Mouse (Mus musculus) right cerebral cortex, postnatal 4 days (tissue): ENCODE measurements at regions not wholly inside any gene's neighbourhood (a gene's known extent, or its start where the extent isn't known, plus 50 kb on each side); places are given as distances from the start of the nearest gene placed in this dataset.
"Not testable (repeated sequence)": the region's sequence is repeated elsewhere in the genome, so short reads cannot be mapped to it uniquely, and the experiment has no call there.

Source experiments
- DNase-seq: peaks from one replicate; pipeline ENCODE4 v3.0.0-alpha.2; 2022

- not testable (repeated sequence) for DNase-seq
Observed at GRCm38 (mm10) chr2:95433996-95434395, 884.0 kb upstream of the Lrrc4c start.

GRCm38 (mm10) chr2:95440957-95441356 is 877.0 kb upstream of the Lrrc4c start:
- no peak for DNase-seq

- DNase-seq: no peak
Observed at GRCm38 (mm10) chr2:95443245-95443799, 874.6 kb upstream of the Lrrc4c start.

- DNase-seq: no peak
Observed at GRCm38 (mm10) chr2:95448897-95449296, 869.1 kb upstream of the Lrrc4c start.

GRCm38 (mm10) chr2:95479827-95480226 is 838.1 kb upstream of the Lrrc4c start:
- DNase-seq: no peak

GRCm38 (mm10) chr2:95483397-95483796 is 834.6 kb upstream of the Lrrc4c start:
- no peak for DNase-seq

GRCm38 (mm10) chr2:95487580-95488135 is 830.3 kb upstream of the Lrrc4c start:
- no peak for DNase-seq

- DNase-seq: no peak
Observed at GRCm38 (mm10) chr2:95494026-95494697, 823.8 kb upstream of the Lrrc4c start.

GRCm38 (mm10) chr2:95494698-95495088 is 823.3 kb upstream of the Lrrc4c start:
- no peak for DNase-seq

GRCm38 (mm10) chr2:95511286-95511685 is 806.7 kb upstream of the Lrrc4c start:
- DNase-seq: no peak

GRCm38 (mm10) chr2:95521624-95522023 is 796.3 kb upstream of the Lrrc4c start:
- no peak for DNase-seq

- no peak for DNase-seq
Observed at GRCm38 (mm10) chr2:95524590-95525266, 793.2 kb upstream of the Lrrc4c start.

GRCm38 (mm10) chr2:95564089-95564488 is 753.9 kb upstream of the Lrrc4c start:
- DNase-seq: no peak

- no peak for DNase-seq
Observed at GRCm38 (mm10) chr2:95575882-95576281, 742.1 kb upstream of the Lrrc4c start.

GRCm38 (mm10) chr2:95579201-95579600 is 738.8 kb upstream of the Lrrc4c start:
- no peak for DNase-seq

GRCm38 (mm10) chr2:95586002-95586401 is 732.0 kb upstream of the Lrrc4c start:
- no peak for DNase-seq

- no peak for DNase-seq
Observed at GRCm38 (mm10) chr2:95587044-95587443, 730.9 kb upstream of the Lrrc4c start.

GRCm38 (mm10) chr2:95613354-95613753 is 704.6 kb upstream of the Lrrc4c start:
- no peak for DNase-seq

- DNase-seq: no peak
Observed at GRCm38 (mm10) chr2:95637533-95637932, 680.4 kb upstream of the Lrrc4c start.

- DNase-seq: peak; percentile 4
Observed at GRCm38 (mm10) chr2:95674347-95674746, 643.6 kb upstream of the Lrrc4c start.

- no peak for DNase-seq
Observed at GRCm38 (mm10) chr2:95715355-95715754, 602.6 kb upstream of the Lrrc4c start.
